Mouse (Mus musculus) heart, embryonic 15.5 days (tissue): Measurements from ENCODE around the gene Syn3. TPM values are rescaled to one million over a fixed set of nuclear protein-coding genes. Genes with fewer than 3 reads are reported as not detected.

ENCODE experiments used
- ATAC-seq: fragments of 200-750 bp; cut with Nextera tagmentation; replicated peaks from 2 replicates; pipeline ENCODE4 v1.8.0; 2017; ENCODE audit warnings: low read depth, moderate TSS enrichment; ENCODE audit not compliant: insufficient number of reproducible peaks, insufficient read depth, low FRiP score
- H3K27ac ChIP-seq: fragments of 300-500 bp; sonication (generic); 2 replicates; pipeline ENCODE4 v1.5.1; 2015; ENCODE audit warnings: mild to moderate bottlenecking, inconsistent platforms
- H3K27me3 ChIP-seq: fragments of 300-500 bp; sonication (generic); 2 replicates; pipeline ENCODE4 v1.6.1; 2015; ENCODE audit warnings: inconsistent platforms
- H3K36me3 ChIP-seq: fragments of 300-500 bp; sonication (generic); 2 replicates; pipeline ENCODE4 v1.6.1; 2015; ENCODE audit warnings: mild to moderate bottlenecking, inconsistent platforms
- H3K4me1 ChIP-seq: fragments of 300-500 bp; sonication (generic); replicated peaks from 2 replicates; pipeline ENCODE4 v1.6.1; 2015; ENCODE audit warnings: inconsistent platforms
- H3K4me2 ChIP-seq: fragments of 300-500 bp; sonication (generic); 2 replicates; pipeline ENCODE4 v1.6.1; 2015; ENCODE audit warnings: inconsistent platforms, mild to moderate bottlenecking, moderate library complexity
- H3K4me3 ChIP-seq: fragments of 300-500 bp; sonication (generic); 2 replicates; pipeline ENCODE4 v1.5.1; 2015; ENCODE audit warnings: mild to moderate bottlenecking, inconsistent platforms
- H3K9ac ChIP-seq: fragments of 300-500 bp; sonication (generic); 2 replicates; pipeline ENCODE4 v1.6.1; 2015; ENCODE audit warnings: mild to moderate bottlenecking, inconsistent platforms
- H3K9me3 ChIP-seq: fragments of 300-500 bp; sonication (generic); replicated peaks from 2 replicates; pipeline ENCODE4 v1.6.1; 2016; ENCODE audit warnings: inconsistent platforms
- WGBS: fragments of 180-500 bp; shearing (Covaris S2); methylation state at CpG from one replicate; pipeline ENCODE4 v1.1.7; 2015; ENCODE audit warnings: mixed read lengths; 5-methylcytosine and 5-hydroxymethylcytosine counted together
- polyA plus RNA-seq: library from polyadenylated mRNA; unstranded; fragments of >200 nt; fragmentation: Nextera tagmentation; extraction: Ambion mirVana; gene quantifications from 2 replicates; pipeline ENCODE4 v1.2.1, GENCODE M21; 2015

Syn3 gene
- polyA plus RNA-seq, 1 experiment from 2014 or later, result 0.82 TPM

DNA sequence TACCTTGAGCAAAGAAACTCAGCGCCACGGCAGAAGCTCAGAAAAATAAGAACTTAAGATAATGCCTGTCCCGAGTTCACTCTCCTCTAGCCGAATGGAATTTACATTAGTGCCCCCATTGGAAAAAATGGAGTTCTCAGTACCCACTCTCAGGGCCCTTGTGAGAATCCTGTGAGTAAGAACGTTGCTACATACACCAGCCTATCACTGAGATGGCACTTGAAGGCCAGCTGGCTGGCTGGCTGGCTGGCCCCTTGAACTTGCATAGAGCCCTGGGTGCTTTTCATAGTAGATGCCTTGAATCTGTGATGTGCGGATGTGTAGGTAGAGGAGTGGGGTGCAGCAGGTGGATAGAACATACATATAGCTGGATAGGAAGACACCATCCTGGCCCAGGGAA is 155.3 kb downstream of the Syn3 start:
- Histone ChIP-seq H3K9me3 (no peaks in the 10 kb centered on the region), H3K4me1 (peaks cover 69% of the 10 kb centered on the region), H3K27me3 (no peaks in the 10 kb centered on the region), H3K9ac (no peak overlapping the region), H3K4me2 (no peak overlapping the region), H3K27ac (no peak overlapping the region), H3K4me3 (no peak overlapping the region), H3K36me3 (peaks cover 25% of the 10 kb centered on the region; the same call in 1 of the 2 replicates)
- whole genome bisulfite sequencing, result 77% methylated on average over 6 of the region's 6 CpGs
- ATAC-seq, result no peak

DNA sequence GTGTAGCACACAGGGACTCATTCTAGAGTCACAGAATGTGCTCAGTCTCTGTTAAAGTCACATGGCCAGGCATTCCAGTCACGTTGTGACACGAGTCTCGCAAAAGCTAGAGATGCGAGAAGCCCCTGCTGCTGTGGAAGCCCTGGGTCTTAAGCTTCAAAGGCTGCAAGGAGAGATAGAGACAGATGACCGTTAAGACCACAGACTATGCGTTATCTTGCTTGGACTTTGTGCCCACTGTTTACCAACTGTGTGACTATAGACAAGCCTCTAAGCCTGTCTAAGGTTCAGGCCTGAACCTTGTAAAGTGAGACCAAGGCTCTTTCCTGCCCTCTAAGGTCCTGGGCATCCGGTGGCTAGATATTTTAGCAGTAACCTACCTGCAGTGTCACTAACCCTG is 156.0 kb downstream of the Syn3 start:
- no peak overlapping the region for H3K9ac ChIP-seq
- H3K4me3 ChIP-seq, result no peak overlapping the region
- peak overlapping the region; percentile 71 for H3K27ac ChIP-seq
- H3K27me3 ChIP-seq, result no peaks in the 10 kb centered on the region
- H3K4me2 ChIP-seq, result no peak overlapping the region
- H3K4me1 ChIP-seq, result peaks cover 75% of the 10 kb centered on the region
- 58% methylated on average over 7 of the region's 7 CpGs for WGBS
- peaks cover 24% of the 10 kb centered on the region; the same call in 1 of the 2 replicates for H3K36me3 ChIP-seq
- no peaks in the 10 kb centered on the region for H3K9me3 ChIP-seq
- ATAC-seq, result no peak

DNA sequence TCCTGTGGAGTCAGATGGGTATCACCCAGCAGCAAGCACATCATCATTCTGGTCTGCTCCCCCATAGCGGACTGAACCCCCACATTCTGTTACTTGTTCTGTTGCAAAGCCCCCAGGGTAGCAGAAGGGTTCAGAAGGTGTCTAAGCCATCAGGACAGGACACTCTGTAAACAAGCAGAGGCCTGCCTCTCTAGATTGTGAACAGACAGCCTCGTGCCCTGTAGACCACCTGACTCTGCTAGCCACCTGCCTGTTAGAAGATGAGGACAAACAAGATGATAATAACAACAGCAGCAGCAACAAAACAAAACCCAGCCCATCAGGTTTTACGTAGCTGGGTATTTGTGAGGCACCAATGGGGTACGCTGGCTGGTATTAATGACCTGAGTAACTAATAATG is 156.5 kb downstream of the Syn3 start:
- H3K4me1 ChIP-seq, result peaks cover 81% of the 10 kb centered on the region

DNA sequence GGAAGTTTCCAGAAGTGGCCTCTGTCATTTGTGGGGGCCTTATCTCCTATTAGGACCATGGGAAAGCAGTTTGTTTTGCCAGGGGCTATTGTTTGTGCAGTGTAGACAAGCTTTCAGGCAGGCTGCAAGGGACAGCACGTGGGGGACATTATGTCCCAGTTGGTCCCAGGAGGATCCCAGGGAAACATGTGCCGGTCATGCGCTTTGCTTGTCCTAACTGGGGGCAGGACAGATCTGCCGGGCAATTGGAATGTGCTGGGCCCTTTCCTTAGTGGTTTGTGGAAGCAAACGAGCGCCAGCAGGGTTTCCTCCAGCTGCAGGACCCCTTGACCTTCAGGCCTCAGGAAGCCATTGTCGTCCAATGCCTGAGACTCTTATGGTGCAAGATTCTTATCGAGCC is 157.1 kb downstream of the Syn3 start:
- WGBS, result 39% methylated on average over 8 of the region's 8 CpGs
- peak; percentile 63 for ATAC-seq
- Histone ChIP-seq H3K36me3 (peaks cover 23% of the 10 kb centered on the region; the same call in 1 of the 2 replicates), H3K27me3 (no peaks in the 10 kb centered on the region), H3K27ac (peak overlapping the region; percentile 71), H3K4me1 (peaks cover 86% of the 10 kb centered on the region), H3K4me2 (no peak overlapping the region), H3K9me3 (no peaks in the 10 kb centered on the region), H3K4me3 (no peak overlapping the region), H3K9ac (no peak overlapping the region)

More for the DNA sequence above, 156.5 kb downstream of the Syn3 start:
- peak overlapping the region; percentile 71 for H3K27ac ChIP-seq
- H3K36me3 ChIP-seq, result peaks cover 24% of the 10 kb centered on the region; the same call in 1 of the 2 replicates
- WGBS, result 86% methylated on average over 4 of the region's 4 CpGs
- H3K27me3 ChIP-seq, result no peaks in the 10 kb centered on the region
- H3K4me3 ChIP-seq, result no peak overlapping the region
- no peaks in the 10 kb centered on the region for H3K9me3 ChIP-seq
- ATAC-seq, result no peak
- H3K4me2 ChIP-seq, result no peak overlapping the region
- no peak overlapping the region for H3K9ac ChIP-seq

DNA sequence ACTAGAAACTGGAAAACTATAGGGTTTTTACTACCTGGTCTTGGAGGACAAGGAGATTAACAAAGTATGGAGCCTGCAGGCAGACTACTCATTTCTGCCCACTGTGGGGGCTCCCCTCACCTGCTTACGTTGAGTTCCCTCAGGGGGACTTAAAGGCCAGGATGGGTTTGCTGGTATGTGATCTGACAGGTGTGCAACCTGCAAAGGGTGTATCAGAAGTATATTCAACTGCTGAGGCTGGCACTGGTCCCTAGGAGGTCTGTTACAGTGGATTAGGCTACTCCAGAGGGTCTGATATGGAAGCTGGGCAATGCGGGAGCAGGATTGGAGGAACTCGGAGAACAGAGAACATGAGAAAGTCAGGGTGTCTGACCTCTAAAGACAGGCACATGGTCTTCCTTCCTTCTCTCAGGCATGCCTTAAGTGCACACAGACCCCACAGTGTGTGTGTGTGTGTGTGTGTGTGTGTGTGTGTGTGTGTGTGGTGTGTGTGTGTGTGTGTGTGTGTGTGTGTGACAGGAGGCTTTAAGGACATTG is 157.6 kb downstream of the Syn3 start:
- H3K27ac ChIP-seq, result peak overlapping the region; percentile 71
- no peak overlapping the region for H3K9ac ChIP-seq

DNA sequence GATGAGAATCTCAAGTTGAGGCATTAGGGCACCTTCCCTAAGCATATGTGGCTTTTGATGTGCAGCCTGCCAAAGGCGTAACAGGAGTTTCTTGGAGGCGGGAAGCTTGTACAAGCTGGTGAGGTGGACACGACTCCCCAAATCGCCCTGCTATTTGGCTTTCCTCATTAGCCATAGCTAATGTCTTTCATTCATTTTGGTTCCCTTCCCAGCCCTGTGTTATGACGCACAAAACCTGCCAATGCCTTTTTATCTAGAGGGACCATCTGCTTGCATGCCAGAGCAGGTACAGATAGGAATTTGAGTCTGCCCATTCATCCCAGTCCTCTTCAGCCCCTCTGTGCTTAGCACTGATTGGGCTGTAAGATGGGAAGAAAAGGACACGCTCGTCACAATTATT is 158.3 kb downstream of the Syn3 start:
- H3K9me3 ChIP-seq, result no peaks in the 10 kb centered on the region
- H3K9ac ChIP-seq, result no peak overlapping the region
- H3K36me3 ChIP-seq, result peaks cover 12% of the 10 kb centered on the region; the same call in 1 of the 2 replicates
- peak overlapping the region; percentile 89 for H3K27ac ChIP-seq
- no peak overlapping the region for H3K4me3 ChIP-seq
- no peaks in the 10 kb centered on the region for H3K27me3 ChIP-seq
- no peak for ATAC-seq
- peaks cover 91% of the 10 kb centered on the region for H3K4me1 ChIP-seq
- WGBS, result 80% methylated on average over 7 of the region's 7 CpGs
- no peak overlapping the region for H3K4me2 ChIP-seq

More for the DNA sequence above, 157.6 kb downstream of the Syn3 start:
- no peak overlapping the region for H3K4me2 ChIP-seq
- H3K27me3 ChIP-seq, result no peaks in the 10 kb centered on the region
- H3K36me3 ChIP-seq, result peaks cover 18% of the 10 kb centered on the region; the same call in 1 of the 2 replicates
- no peaks in the 10 kb centered on the region for H3K9me3 ChIP-seq
- peak; percentile 9; the same call in 1 of the 2 replicates for ATAC-seq
- peaks cover 86% of the 10 kb centered on the region for H3K4me1 ChIP-seq
- WGBS, result 70% methylated on average over 3 of the region's 3 CpGs
- H3K4me3 ChIP-seq, result no peak overlapping the region

DNA sequence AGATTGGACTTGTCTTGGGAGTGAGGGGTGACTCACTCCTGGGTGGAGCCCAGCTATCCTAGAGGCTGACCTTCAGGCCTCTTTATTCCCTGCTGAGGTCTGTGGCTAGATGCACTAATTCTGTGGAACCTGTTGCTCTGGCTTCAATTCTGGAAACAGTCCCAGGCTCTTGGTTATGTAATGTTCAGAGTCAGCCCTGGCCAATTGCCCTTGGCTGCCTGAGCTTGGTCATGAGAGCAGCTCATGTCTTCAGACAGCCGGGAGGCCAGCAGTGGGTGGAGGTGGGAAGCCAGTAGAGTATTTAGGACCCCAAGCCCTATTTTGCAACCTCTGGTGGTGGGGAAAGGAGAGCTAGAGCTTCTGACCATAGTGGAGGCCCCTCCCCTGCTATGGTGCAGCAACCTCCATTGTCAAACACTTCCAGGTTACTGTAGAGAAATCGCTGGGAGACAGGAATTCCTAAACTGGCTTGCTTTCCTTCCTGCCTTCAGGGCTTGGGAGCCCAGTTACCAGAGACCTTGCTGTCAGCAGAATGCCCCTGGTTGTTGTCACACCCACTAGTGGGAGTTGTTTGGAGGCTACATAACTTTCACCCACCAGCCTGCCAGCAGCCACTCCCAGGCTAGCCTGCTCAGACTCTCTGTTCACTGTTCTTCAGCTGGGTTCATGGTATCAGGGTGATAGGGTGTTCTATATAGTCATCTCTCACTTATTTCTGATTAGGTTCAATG is 158.9 kb downstream of the Syn3 start:
- Histone ChIP-seq H3K9ac (no peak overlapping the region; the same call in 1 of the 2 replicates), H3K9me3 (no peaks in the 10 kb centered on the region), H3K27me3 (no peaks in the 10 kb centered on the region), H3K27ac (peak overlapping the region; percentile 89), H3K4me2 (0 out of 2 replicates have a peak overlapping the region, but pooled peaks have one; percentile 7), H3K4me3 (no peak overlapping the region), H3K36me3 (peaks cover 6% of the 10 kb centered on the region; the same call in 1 of the 2 replicates), H3K4me1 (peaks cover 96% of the 10 kb centered on the region)
- WGBS, result 20% methylated on average over 2 of the region's 2 CpGs
- peak; percentile 59 for ATAC-seq

DNA sequence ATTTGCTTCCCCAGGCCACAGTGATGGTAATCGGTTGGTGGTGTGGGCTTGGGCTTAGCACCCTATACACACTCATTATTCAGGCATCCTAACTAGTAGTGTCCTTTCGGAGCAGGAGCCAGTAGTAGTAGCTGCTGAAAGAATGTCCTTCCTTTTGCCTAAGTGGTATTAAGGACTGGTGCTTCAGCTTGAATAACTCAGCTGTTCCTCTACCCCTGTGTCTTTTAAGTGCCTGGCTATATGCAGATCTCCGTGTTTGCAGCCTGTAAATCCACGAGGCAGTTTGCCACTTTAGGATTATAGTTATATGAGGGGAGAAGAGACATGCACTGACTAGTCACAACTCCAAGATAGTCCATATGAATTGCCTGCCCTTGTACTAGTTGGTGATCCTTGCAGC is 159.6 kb downstream of the Syn3 start:
- no peak for ATAC-seq
- Histone ChIP-seq H3K4me2 (no peak overlapping the region), H3K9me3 (no peaks in the 10 kb centered on the region), H3K4me1 (peaks cover 97% of the 10 kb centered on the region), H3K36me3 (no peaks in the 10 kb centered on the region), H3K27me3 (no peaks in the 10 kb centered on the region), H3K4me3 (no peak overlapping the region), H3K27ac (peak overlapping the region; percentile 89), H3K9ac (no peak overlapping the region; the same call in 1 of the 2 replicates)
- WGBS, result 48% methylated on average over 4 of the region's 4 CpGs

DNA sequence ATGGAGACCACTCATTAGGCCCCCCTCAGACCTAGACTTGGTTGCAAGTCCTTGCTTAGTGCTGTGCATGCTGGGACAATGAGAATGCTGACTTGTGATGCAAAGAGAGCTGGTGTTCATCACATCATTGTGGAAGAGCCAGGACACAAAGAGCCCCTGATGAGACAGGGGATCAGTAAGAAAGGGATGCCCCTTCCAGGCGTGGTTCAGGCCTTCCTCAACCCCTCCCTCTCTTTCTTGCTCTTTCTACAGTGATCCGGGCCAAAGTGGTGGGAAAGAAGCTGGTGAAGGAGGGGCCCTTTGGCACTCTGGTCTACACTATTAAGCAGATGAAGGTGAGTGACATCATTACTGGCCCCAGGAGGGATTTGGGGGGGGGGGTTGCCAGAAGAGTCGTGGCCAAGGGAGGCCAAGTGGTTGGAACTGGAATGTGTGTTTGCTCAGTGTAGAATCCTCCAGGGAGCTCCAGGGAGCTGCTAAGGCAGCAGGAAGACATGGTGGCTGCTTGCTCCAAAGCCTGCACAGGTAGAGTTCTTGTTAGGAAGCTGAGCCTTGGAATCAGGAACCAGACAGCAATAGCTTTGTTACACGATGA is 160.5 kb downstream of the Syn3 start:
- Histone ChIP-seq H3K4me3 (no peak overlapping the region), H3K9me3 (no peaks in the 10 kb centered on the region), H3K27me3 (no peaks in the 10 kb centered on the region), H3K36me3 (no peaks in the 10 kb centered on the region), H3K9ac (no peak overlapping the region), H3K4me2 (no peak overlapping the region), H3K27ac (peak overlapping the region; percentile 89; the same call in 1 of the 2 replicates), H3K4me1 (peaks cover 94% of the 10 kb centered on the region)
- ATAC-seq, result no peak
- 71% methylated on average over 4 of the region's 4 CpGs for WGBS

DNA sequence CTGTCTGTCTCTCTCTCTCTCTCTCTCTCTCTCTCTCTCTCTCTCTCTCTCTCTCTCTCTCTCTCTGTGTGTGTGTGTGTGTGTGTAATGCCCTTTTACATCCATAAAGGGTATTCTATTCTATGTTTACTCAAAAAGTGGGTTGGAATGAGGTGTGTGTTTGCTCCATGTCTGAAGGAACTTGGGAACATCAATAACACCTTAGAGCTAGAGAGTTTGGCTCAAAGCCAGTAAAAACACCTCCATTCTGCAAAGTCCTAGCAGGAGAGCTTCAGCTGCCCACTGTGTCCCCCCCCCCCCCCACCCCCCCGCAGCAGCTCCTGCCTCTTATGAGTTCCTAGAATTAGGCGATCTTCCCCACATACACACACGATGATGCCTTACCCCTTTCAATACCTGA is 161.5 kb downstream of the Syn3 start:
- peaks cover 94% of the 10 kb centered on the region for H3K4me1 ChIP-seq
- no peak for ATAC-seq

DNA sequence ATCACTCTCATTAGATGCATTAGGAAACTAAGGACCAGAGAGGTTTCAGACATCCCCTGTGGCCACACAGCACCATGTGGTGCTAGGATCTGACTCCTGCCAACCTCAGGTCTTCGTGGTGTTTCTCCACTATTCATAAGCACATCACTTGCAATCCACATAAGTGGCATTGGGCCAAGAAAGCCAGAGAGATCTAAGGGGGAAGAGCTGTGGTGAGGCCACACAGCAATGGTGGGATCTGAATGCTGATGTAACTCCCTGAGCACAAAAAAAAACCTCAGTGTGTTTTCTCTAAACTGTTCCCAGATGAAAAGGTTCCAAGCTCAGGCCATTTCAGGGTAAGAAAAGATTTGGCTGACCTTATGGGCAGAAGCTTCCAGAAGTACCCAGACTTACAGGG is 162.2 kb downstream of the Syn3 start:
- Histone ChIP-seq H3K9ac (no peak overlapping the region), H3K27me3 (no peaks in the 10 kb centered on the region), H3K36me3 (no peaks in the 10 kb centered on the region), H3K4me2 (no peak overlapping the region), H3K27ac (no peak overlapping the region), H3K4me3 (no peak overlapping the region), H3K4me1 (peaks cover 94% of the 10 kb centered on the region), H3K9me3 (no peaks in the 10 kb centered on the region)
- WGBS, result 29% methylated on average over 1 of the region's 1 CpGs
- ATAC-seq, result no peak

More for the DNA sequence above, 161.5 kb downstream of the Syn3 start:
- no peak overlapping the region for H3K27ac ChIP-seq
- no peak overlapping the region for H3K4me2 ChIP-seq
- H3K9ac ChIP-seq, result no peak overlapping the region
- no peaks in the 10 kb centered on the region for H3K9me3 ChIP-seq
- H3K4me3 ChIP-seq, result no peak overlapping the region
- 22% methylated on average over 3 of the region's 3 CpGs for WGBS
- H3K27me3 ChIP-seq, result no peaks in the 10 kb centered on the region
- no peaks in the 10 kb centered on the region for H3K36me3 ChIP-seq
